Mouse (Mus musculus): ENCODE measurements around the gene Olfr633. TPM values are rescaled to one million over a fixed set of nuclear protein-coding genes. Genes with fewer than 3 reads are reported as not detected.

The Olfr633 gene
- polyA plus RNA-seq, 1 experiment from 2014 or later, result not detected

DNA sequence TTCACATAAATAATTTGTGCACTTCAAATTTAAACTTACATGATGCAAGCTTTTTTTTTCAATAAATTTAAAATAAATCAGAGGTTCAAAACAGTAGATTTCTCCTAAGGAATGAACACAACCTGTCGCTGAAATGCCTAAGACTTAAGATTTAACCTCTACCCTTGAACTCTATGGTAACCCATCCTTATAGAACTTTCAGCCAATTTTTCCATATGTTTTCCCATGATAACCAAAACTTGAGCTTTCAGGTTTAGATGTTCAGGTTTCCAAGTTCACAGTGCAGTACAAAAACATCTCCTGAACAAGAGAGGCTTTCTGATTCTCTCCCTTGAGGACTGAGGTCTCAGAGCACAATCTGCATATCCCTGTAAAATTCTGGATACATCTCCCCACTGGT lies 26.6 kb downstream of the Olfr633 start, which contains the start of gene Olfr635:
Olfr635 (plus strand) TSS at position 301 of the 400 bp plus-strand sequence.
- no peak for ATAC-seq (replicated peaks; ENCODE audit: extremely low read depth, insufficient read depth, low FRiP score)

DNA sequence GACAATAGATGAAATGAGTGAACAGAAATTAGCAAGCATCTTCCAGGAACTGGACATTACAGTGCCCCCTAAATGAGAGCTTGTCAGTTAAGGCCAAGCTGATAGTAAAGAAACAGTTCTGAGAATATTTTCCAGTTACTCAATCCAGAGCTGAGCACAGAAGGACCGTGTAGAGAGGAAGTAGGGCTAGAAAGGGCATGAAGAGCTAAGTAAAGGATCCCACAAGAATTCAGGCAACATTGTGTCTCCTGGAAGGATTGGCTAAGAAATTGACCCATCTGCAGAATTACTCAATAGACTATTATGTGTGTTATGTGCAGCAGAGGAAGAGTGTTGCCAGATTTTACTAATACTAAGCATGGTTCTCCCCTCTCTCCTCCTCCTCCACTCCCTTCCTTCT lies 27.5 kb downstream of the Olfr633 start:
- Histone ChIP-seq H3K4me2 (ENCODE audit: low read depth, low read length) (no peak overlapping the region), H3K36me3 (ENCODE audit: control insufficient read depth, insufficient read depth) (no peaks in the 10 kb centered on the region), H3K4me1 (ENCODE audit: control insufficient read depth, insufficient read depth, low read length) (no peaks in the 10 kb centered on the region), H3K9ac (ENCODE audit: low read length) (no peak overlapping the region), H3K9me3 (replicated peaks; ENCODE audit: control insufficient read depth, low read length) (0 out of 2 replicates have a peak, but pooled peaks cover 4% of the 10 kb centered on the region), H3K27me3 (ENCODE audit: control insufficient read depth, insufficient read depth, low read length) (no peaks in the 10 kb centered on the region), H3K4me3 (ENCODE audit: low read length) (no peak overlapping the region), H3K27ac (ENCODE audit: low read length) (no peak overlapping the region)
- no peak for ATAC-seq (replicated peaks; ENCODE audit: extremely low read depth, insufficient read depth, low FRiP score)
- WGBS, result 48% methylated on average over 1 of the region's 1 CpGs

More for the DNA sequence above, 26.6 kb downstream of the Olfr633 start, which contains the start of gene Olfr635:
- H3K9ac ChIP-seq (ENCODE audit: low read length), result no peak within 1 kb of the TSS
- H3K27ac ChIP-seq (ENCODE audit: low read length), result no peak within 1 kb of the TSS
- no peaks in the 10 kb centered on the region for H3K36me3 ChIP-seq (ENCODE audit: control insufficient read depth, insufficient read depth)
- WGBS, result 67% methylated on average over 1 of the region's 1 CpGs
- H3K4me2 ChIP-seq (ENCODE audit: low read depth, low read length), result no peak within 1 kb of the TSS
- H3K4me3 ChIP-seq (ENCODE audit: low read length), result no peak within 1 kb of the TSS
- H3K4me1 ChIP-seq (ENCODE audit: control insufficient read depth, insufficient read depth, low read length), result no peaks in the 10 kb centered on the region
- H3K9me3 ChIP-seq (replicated peaks; ENCODE audit: control insufficient read depth, low read length), result no peaks in the 10 kb centered on the region
- no peaks in the 10 kb centered on the region for H3K27me3 ChIP-seq (ENCODE audit: control insufficient read depth, insufficient read depth, low read length)

DNA sequence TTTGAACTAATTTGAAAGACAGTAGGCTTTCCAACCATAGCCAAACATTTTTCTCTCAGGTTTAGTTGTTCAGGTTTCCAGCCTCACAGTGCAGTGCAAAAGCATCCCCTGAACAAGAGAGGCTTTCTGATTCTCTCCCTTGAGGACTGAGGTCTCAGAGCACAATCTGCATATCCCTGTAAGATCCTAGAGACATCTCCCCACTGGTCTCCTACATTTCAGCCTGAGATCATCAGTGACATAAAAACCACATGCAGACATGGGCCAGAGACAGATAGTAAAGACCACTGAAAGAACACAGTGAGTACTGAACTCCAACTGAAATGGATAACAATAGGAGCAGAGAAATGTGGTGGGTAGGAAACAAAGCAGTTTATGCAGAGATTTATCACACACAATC lies 54.2 kb downstream of the Olfr633 start, which contains the start of gene Olfr638:
Olfr638 (plus strand) TSS at position 301 of the 400 bp plus-strand sequence.
- Histone ChIP-seq H3K9me3 (replicated peaks; ENCODE audit: control insufficient read depth, low read length) (no peaks in the 10 kb centered on the region), H3K36me3 (ENCODE audit: control insufficient read depth, insufficient read depth) (no peaks in the 10 kb centered on the region), H3K4me2 (ENCODE audit: low read depth, low read length) (no peak within 1 kb of the TSS), H3K27ac (ENCODE audit: low read length) (no peak within 1 kb of the TSS), H3K4me1 (ENCODE audit: control insufficient read depth, insufficient read depth, low read length) (no peaks in the 10 kb centered on the region), H3K27me3 (ENCODE audit: control insufficient read depth, insufficient read depth, low read length) (no peaks in the 10 kb centered on the region), H3K9ac (ENCODE audit: low read length) (no peak within 1 kb of the TSS), H3K4me3 (ENCODE audit: low read length) (no peak within 1 kb of the TSS)
- no peak for ATAC-seq (replicated peaks; ENCODE audit: extremely low read depth, insufficient read depth, low FRiP score)

Other genes starting within 250 kb of the Olfr633 start
- gene Olfr243, start 229.8 kb upstream of the Olfr633 start, polyA plus RNA-seq (2015; fragmentation: Nextera tagmentation; extraction: Ambion mirVana), result not detected in 2 replicates
- gene Olfr628, start 214.1 kb upstream of the Olfr633 start, polyA plus RNA-seq (2015; fragmentation: Nextera tagmentation; extraction: Ambion mirVana), result not detected in 2 replicates
- gene Olfr629, start 199.5 kb upstream of the Olfr633 start, polyA plus RNA-seq (2015; fragmentation: Nextera tagmentation; extraction: Ambion mirVana), result not detected in 2 replicates
- not detected in 2 replicates for gene Olfr630, start 187.1 kb upstream of the Olfr633 start, polyA plus RNA-seq (2015; fragmentation: Nextera tagmentation; extraction: Ambion mirVana)
- not detected in 2 replicates for gene Olfr69, start 172.8 kb upstream of the Olfr633 start, polyA plus RNA-seq (2015; fragmentation: Nextera tagmentation; extraction: Ambion mirVana)
- gene Olfr68, start 164.7 kb upstream of the Olfr633 start, polyA plus RNA-seq (2015; fragmentation: Nextera tagmentation; extraction: Ambion mirVana), result not detected in 2 replicates
- gene Olfr67, start 152.6 kb upstream of the Olfr633 start, polyA plus RNA-seq (2015; fragmentation: Nextera tagmentation; extraction: Ambion mirVana), result not detected in 2 replicates
- 7,811 and 8,208 TPM in 2 replicates for gene Hbb-bt, start 130.4 kb upstream of the Olfr633 start, polyA plus RNA-seq (2015; fragmentation: Nextera tagmentation; extraction: Ambion mirVana)
- 24,611 and 28,119 TPM in 2 replicates for gene Hbb-bs, start 116.3 kb upstream of the Olfr633 start, polyA plus RNA-seq (2015; fragmentation: Nextera tagmentation; extraction: Ambion mirVana)
- not detected in 2 replicates for gene Hbb-bh2, start 103.9 kb upstream of the Olfr633 start, polyA plus RNA-seq (2015; fragmentation: Nextera tagmentation; extraction: Ambion mirVana)
- 2.3 and 2.8 TPM in 2 replicates for gene Hbb-bh1, start 101.3 kb upstream of the Olfr633 start, polyA plus RNA-seq (2015; fragmentation: Nextera tagmentation; extraction: Ambion mirVana)
- gene Hbb-y, start 91.2 kb upstream of the Olfr633 start, polyA plus RNA-seq (2015; fragmentation: Nextera tagmentation; extraction: Ambion mirVana), result 147 and 172 TPM in 2 replicates
- gene Olfr66, start 58.2 kb upstream of the Olfr633 start, polyA plus RNA-seq (2015; fragmentation: Nextera tagmentation; extraction: Ambion mirVana), result not detected in 2 replicates
- not detected in 2 replicates for gene Olfr64, start 50.0 kb upstream of the Olfr633 start, polyA plus RNA-seq (2015; fragmentation: Nextera tagmentation; extraction: Ambion mirVana)
- gene Olfr65, start 41.0 kb upstream of the Olfr633 start, polyA plus RNA-seq (2015; fragmentation: Nextera tagmentation; extraction: Ambion mirVana), result not detected in 2 replicates
- gene Olfr631, start 15.6 kb upstream of the Olfr633 start, polyA plus RNA-seq (2015; fragmentation: Nextera tagmentation; extraction: Ambion mirVana), result not detected in 2 replicates
- gene Olfr632, start 10.1 kb upstream of the Olfr633 start, polyA plus RNA-seq (2015; fragmentation: Nextera tagmentation; extraction: Ambion mirVana), result not detected in 2 replicates
- gene Olfr635, start 26.7 kb downstream of the Olfr633 start, polyA plus RNA-seq (2015; fragmentation: Nextera tagmentation; extraction: Ambion mirVana), result not detected in 2 replicates
- gene Olfr638, start 54.3 kb downstream of the Olfr633 start, polyA plus RNA-seq (2015; fragmentation: Nextera tagmentation; extraction: Ambion mirVana), result not detected in 2 replicates
- 0.03 TPM in 1 of 2 replicates, not detected in the other for gene Olfr639, start 72.9 kb downstream of the Olfr633 start, polyA plus RNA-seq (2015; fragmentation: Nextera tagmentation; extraction: Ambion mirVana)
- gene Olfr640, start 81.1 kb downstream of the Olfr633 start, polyA plus RNA-seq (2015; fragmentation: Nextera tagmentation; extraction: Ambion mirVana), result not detected in 2 replicates
- gene Olfr641, start 91.0 kb downstream of the Olfr633 start, polyA plus RNA-seq (2015; fragmentation: Nextera tagmentation; extraction: Ambion mirVana), result not detected in 2 replicates
- not detected in 2 replicates for gene Olfr642, start 108.2 kb downstream of the Olfr633 start, polyA plus RNA-seq (2015; fragmentation: Nextera tagmentation; extraction: Ambion mirVana)
- not detected in 2 replicates for gene 4930516K23Rik, start 117.0 kb downstream of the Olfr633 start, polyA plus RNA-seq (2015; fragmentation: Nextera tagmentation; extraction: Ambion mirVana)
- not detected in 2 replicates for gene Olfr644, start 127.4 kb downstream of the Olfr633 start, polyA plus RNA-seq (2015; fragmentation: Nextera tagmentation; extraction: Ambion mirVana)
- not detected in 2 replicates for gene Olfr645, start 141.0 kb downstream of the Olfr633 start, polyA plus RNA-seq (2015; fragmentation: Nextera tagmentation; extraction: Ambion mirVana)
- not detected in 2 replicates for gene Olfr646, start 160.4 kb downstream of the Olfr633 start, polyA plus RNA-seq (2015; fragmentation: Nextera tagmentation; extraction: Ambion mirVana)
- not detected in 2 replicates for gene Ubqln5, start 185.4 kb downstream of the Olfr633 start, polyA plus RNA-seq (2015; fragmentation: Nextera tagmentation; extraction: Ambion mirVana)
- gene Olfr643, start 193.0 kb downstream of the Olfr633 start, polyA plus RNA-seq (2015; fragmentation: Nextera tagmentation; extraction: Ambion mirVana), result not detected in 2 replicates
- not detected in 2 replicates for gene Ubqln3, start 198.8 kb downstream of the Olfr633 start, polyA plus RNA-seq (2015; fragmentation: Nextera tagmentation; extraction: Ambion mirVana)
- gene Ubqlnl, start 206.1 kb downstream of the Olfr633 start, polyA plus RNA-seq (2015; fragmentation: Nextera tagmentation; extraction: Ambion mirVana), result not detected in 2 replicates
- gene Olfm5, start 220.4 kb downstream of the Olfr633 start, polyA plus RNA-seq (2015; fragmentation: Nextera tagmentation; extraction: Ambion mirVana), result 0.08 TPM in 1 of 2 replicates, not detected in the other
- gene Olfr648, start 239.0 kb downstream of the Olfr633 start, polyA plus RNA-seq (2015; fragmentation: Nextera tagmentation; extraction: Ambion mirVana), result 0.17 and 0.24 TPM in 2 replicates